Mouse (Mus musculus) embryonic facial prominence, embryonic 11.5 days (tissue): ENCODE results near the gene Dusp28. TPM values are rescaled to one million over a fixed set of nuclear protein-coding genes. Genes with fewer than 3 reads are reported as not detected.
"Not testable (repeated sequence)": the region's sequence is repeated elsewhere in the genome, so short reads cannot be mapped to it uniquely, and the experiment has no call there.

ENCODE experiments used
- ATAC-seq: fragments of 200-750 bp; cut with Nextera tagmentation; replicated peaks from 2 replicates; pipeline ENCODE4 v1.8.0; 2017; ENCODE audit warnings: low read depth; ENCODE audit not compliant: insufficient number of reproducible peaks, low FRiP score, low TSS enrichment
- DNase-seq: peaks from one replicate; pipeline ENCODE4 v3.0.0-alpha.2; 2015; ENCODE audit warnings: low spot score
- H3K27ac ChIP-seq: fragments of 300-500 bp; sonication (generic); replicated peaks from 2 replicates; pipeline ENCODE4 v1.5.1; 2014; ENCODE audit warnings: mild to moderate bottlenecking, low read depth, low read length, control low read depth
- H3K27me3 ChIP-seq: fragments of 300-500 bp; sonication (generic); 2 replicates; pipeline ENCODE4 v1.6.1; 2014; ENCODE audit warnings: mild to moderate bottlenecking, low read length, moderate library complexity, mixed read lengths; ENCODE audit not compliant: control insufficient read depth, insufficient read depth
- H3K36me3 ChIP-seq: fragments of 300-500 bp; sonication (generic); replicated peaks from 2 replicates; pipeline ENCODE4 v1.6.1; 2014; ENCODE audit warnings: low read depth, mild to moderate bottlenecking, low read length, moderate library complexity, mixed read lengths; ENCODE audit not compliant: control insufficient read depth, insufficient read depth
- H3K4me1 ChIP-seq: fragments of 300-500 bp; sonication (generic); 2 replicates; pipeline ENCODE4 v1.6.1; 2014; ENCODE audit warnings: low read length, mixed read lengths; ENCODE audit not compliant: control insufficient read depth, insufficient read depth
- H3K4me2 ChIP-seq: fragments of 300-500 bp; sonication (generic); 2 replicates; pipeline ENCODE4 v1.6.1; 2014; ENCODE audit warnings: low read depth, mild to moderate bottlenecking, control low read depth, low read length, moderate library complexity
- H3K4me3 ChIP-seq: fragments of 300-500 bp; sonication (generic); 2 replicates; pipeline ENCODE4 v1.5.1; 2014; ENCODE audit warnings: low read depth, low read length, control low read depth
- H3K9ac ChIP-seq: fragments of 300-500 bp; sonication (generic); replicated peaks from 2 replicates; pipeline ENCODE4 v1.6.1; 2014; ENCODE audit warnings: mild to moderate bottlenecking, control low read depth, low read length
- H3K9me3 ChIP-seq: fragments of 300-500 bp; sonication (generic); replicated peaks from 2 replicates; pipeline ENCODE4 v1.6.1; 2016; ENCODE audit warnings: mild to moderate bottlenecking, low read length, inconsistent platforms, mixed read lengths; ENCODE audit not compliant: control insufficient read depth
- WGBS: fragments of 180-500 bp; shearing (Covaris S2); extraction: QIAGEN DNeasy Blood & Tissue Kit; methylation state at CpG from one replicate; pipeline ENCODE4 v1.1.7; 2014; 5-methylcytosine and 5-hydroxymethylcytosine counted together
- polyA plus RNA-seq: library from polyadenylated mRNA; unstranded; fragments of >200 nt; fragmentation: Nextera tagmentation; extraction: Ambion mirVana; gene quantifications from 2 replicates; pipeline ENCODE4 v1.2.1, GENCODE M21; 2014

Gene Dusp28
- polyA plus RNA-seq, 1 experiment from 2014 or later: 7.2 TPM

- DNase-seq (no peak), ATAC-seq (no peak)
- H3K36me3 ChIP-seq: no peaks in the 10 kb centered on the region; the same call in 1 of the 2 replicates
- no peak overlapping the region for H3K4me3 ChIP-seq
- WGBS: 63% methylated on average over 2 of the region's 2 CpGs
- no peaks in the 10 kb centered on the region for H3K27me3 ChIP-seq
- no peaks in the 10 kb centered on the region for H3K9me3 ChIP-seq
- H3K9ac ChIP-seq: no peak overlapping the region
- no peak overlapping the region for H3K4me2 ChIP-seq
- H3K4me1 ChIP-seq: no peaks in the 10 kb centered on the region
- no peak overlapping the region for H3K27ac ChIP-seq
Observed at GRCm38 (mm10) chr1:92953641-92954040, 46.9 kb downstream of the Dusp28 start.

- H3K4me2 ChIP-seq, H3K27me3 ChIP-seq, H3K4me3 ChIP-seq, ATAC-seq, DNase-seq, H3K9ac ChIP-seq, H3K27ac ChIP-seq, H3K36me3 ChIP-seq, H3K4me1 ChIP-seq, H3K9me3 ChIP-seq: not testable (repeated sequence)
- 12% methylated on average over 11 of the region's 11 CpGs for WGBS
Observed at GRCm38 (mm10) chr1:92956571-92957335, 50.0 kb downstream of the Dusp28 start.

Other genes with a start within 250 kb of the Dusp28 start
- 37.7 and 41.9 TPM in 2 replicates for gene Gpc1, start 75.3 kb upstream of the Dusp28 start, polyA plus RNA-seq
- 0.67 and 0.93 TPM in 2 replicates for gene Ankmy1, start 4.1 kb upstream of the Dusp28 start, polyA plus RNA-seq
- 13.3 and 15.7 TPM in 2 replicates for gene Rnpepl1, start 3.8 kb downstream of the Dusp28 start, polyA plus RNA-seq
- 25.4 and 32.4 TPM in 2 replicates for gene Capn10, start 27.4 kb downstream of the Dusp28 start, polyA plus RNA-seq
- 0.21 and 0.25 TPM in 2 replicates for gene Gpr35, start 43.9 kb downstream of the Dusp28 start, polyA plus RNA-seq
- not detected in 2 replicates for gene Aqp12, start 99.4 kb downstream of the Dusp28 start, polyA plus RNA-seq
- 19.9 and 26.0 TPM in 2 replicates for gene Kif1a, start 195.0 kb downstream of the Dusp28 start, polyA plus RNA-seq
- gene Agxt, start 228.3 kb downstream of the Dusp28 start, polyA plus RNA-seq: not detected in 2 replicates